Mouse (Mus musculus) kidney, adult 2 months (tissue): ENCODE results near the gene BC037034. TPM values are rescaled to one million over a fixed set of nuclear protein-coding genes. Genes with fewer than 3 reads are reported as not detected.
A peak's percentile ranks its signal among the peaks of the same experiment; 100 is the strongest.

Experiments
- DNase-seq: peaks from one replicate; pipeline ENCODE4 v3.0.0; 2021
- H3K27ac ChIP-seq: fragments of 200-500 bp; 2 replicates; pipeline ENCODE4 v1.5.1; 2012; ENCODE audit warnings: low read depth, low read length, control low read depth, inconsistent platforms; ENCODE audit not compliant: insufficient read depth
- H3K27me3 ChIP-seq: fragments of 200-500 bp; replicated peaks from 2 replicates; pipeline ENCODE4 v1.6.1; 2012; ENCODE audit warnings: mild to moderate bottlenecking, moderate library complexity, low read length, inconsistent platforms; ENCODE audit not compliant: control insufficient read depth, insufficient read depth
- H3K36me3 ChIP-seq: fragments of 200-500 bp; 2 replicates; pipeline ENCODE4 v1.6.1; 2012; ENCODE audit warnings: mild to moderate bottlenecking, moderate library complexity, low read length, inconsistent platforms; ENCODE audit not compliant: control insufficient read depth, insufficient read depth
- H3K4me1 ChIP-seq: fragments of 200-500 bp; 2 replicates; pipeline ENCODE4 v1.6.1; 2011; ENCODE audit warnings: low read length; ENCODE audit not compliant: control insufficient read depth, insufficient read depth
- H3K4me3 ChIP-seq: fragments of 200-500 bp; 2 replicates; pipeline ENCODE4 v1.5.1; 2011; ENCODE audit warnings: mild to moderate bottlenecking, low read depth, low read length, control low read depth; ENCODE audit not compliant: insufficient read depth
- CTCF ChIP-seq: fragments of 200-500 bp; conservative IDR thresholded peaks from 2 replicates; pipeline ENCODE4 v1.5.1; 2011; ENCODE audit warnings: low read depth, mild to moderate bottlenecking, control low read depth, low read length, moderate library complexity, mixed read lengths; ENCODE audit not compliant: insufficient read depth, insufficient read length
- POLR2A ChIP-seq: fragments of 200-500 bp; IDR thresholded peaks from one replicate; pipeline ENCODE4 v1.6.1; 2011; ENCODE audit warnings: low read depth, low read length, control low read depth
- WGBS: fragments of 180-500 bp; shearing (Covaris S2); methylation state at CpG from one replicate; pipeline ENCODE4 v1.1.7; 2018; 5-methylcytosine and 5-hydroxymethylcytosine counted together
- polyA plus RNA-seq: library from polyadenylated mRNA; depleted of rRNA; stranded (reverse); fragments of >200 nt; gene quantifications from 2 replicates; pipeline ENCODE4 v1.2.3, GENCODE M21; 2012

The BC037034 gene
- polyA plus RNA-seq, 1 experiment, result 28.5 TPM

- Histone ChIP-seq H3K4me3 (no peak overlapping the region), H3K4me1 (no peaks in the 10 kb centered on the region; the same call in 1 of the 2 replicates), H3K27ac (peak overlapping the region; percentile 50), H3K27me3 (no peaks in the 10 kb centered on the region), H3K36me3 (no peaks in the 10 kb centered on the region)
- peak; percentile 19 for DNase-seq
- WGBS, result 39% methylated on average over 2 of the region's 2 CpGs
- TF ChIP-seq POLR2A (no peak), CTCF (no peak)
Observed at GRCm38 (mm10) chr5:138233778-138234177, 30.1 kb downstream of the BC037034 start.

- no peak for DNase-seq
Observed at GRCm38 (mm10) chr5:138229511-138229910, 34.3 kb downstream of the BC037034 start.

GRCm38 (mm10) chr5:138228026-138228425 is 35.8 kb downstream of the BC037034 start:
- Histone ChIP-seq H3K4me3 (no peak overlapping the region), H3K36me3 (no peaks in the 10 kb centered on the region), H3K27me3 (no peaks in the 10 kb centered on the region), H3K27ac (no peak overlapping the region), H3K4me1 (no peaks in the 10 kb centered on the region)
- DNase-seq, result peak; percentile 60
- WGBS, result 53% methylated on average over 3 of the region's 3 CpGs
- TF ChIP-seq CTCF (peak; percentile 61), POLR2A (no peak)

More at GRCm38 (mm10) chr5:138229511-138229910, 34.3 kb downstream of the BC037034 start:
- 74% methylated on average over 3 of the region's 3 CpGs for WGBS
- no peak overlapping the region for H3K27ac ChIP-seq
- H3K4me3 ChIP-seq, result no peak overlapping the region
- TF ChIP-seq CTCF (no peak), POLR2A (no peak)
- H3K4me1 ChIP-seq, result no peaks in the 10 kb centered on the region; the same call in 1 of the 2 replicates
- no peaks in the 10 kb centered on the region for H3K36me3 ChIP-seq
- no peaks in the 10 kb centered on the region for H3K27me3 ChIP-seq

GRCm38 (mm10) chr5:138227367-138227766 is 36.5 kb downstream of the BC037034 start:
- 69% methylated on average over 2 of the region's 2 CpGs for WGBS

GRCm38 (mm10) chr5:138226491-138226890 is 37.3 kb downstream of the BC037034 start:
- H3K27me3 ChIP-seq, result no peaks in the 10 kb centered on the region
- no peaks in the 10 kb centered on the region for H3K36me3 ChIP-seq
- H3K4me3 ChIP-seq, result no peak overlapping the region
- TF ChIP-seq CTCF (no peak), POLR2A (no peak)
- H3K4me1 ChIP-seq, result no peaks in the 10 kb centered on the region
- H3K27ac ChIP-seq, result no peak overlapping the region
- no peak for DNase-seq
- 81% methylated on average over 4 of the region's 4 CpGs for WGBS

More at GRCm38 (mm10) chr5:138227367-138227766, 36.5 kb downstream of the BC037034 start:
- DNase-seq, result peak; percentile 25
- Histone ChIP-seq H3K36me3 (no peaks in the 10 kb centered on the region), H3K4me1 (no peaks in the 10 kb centered on the region), H3K27ac (no peak overlapping the region), H3K4me3 (no peak overlapping the region), H3K27me3 (no peaks in the 10 kb centered on the region)
- TF ChIP-seq POLR2A, result no peak

GRCm38 (mm10) chr5:138225700-138226099 is 38.1 kb downstream of the BC037034 start, which contains the start of gene Nxpe5:
Gene Nxpe5, plus strand, starts transcription at chr5:138225898.
- Histone ChIP-seq H3K27ac (no peak within 1 kb of the TSS), H3K36me3 (no peaks in the 10 kb centered on the region), H3K27me3 (no peaks in the 10 kb centered on the region), H3K4me3 (no peak within 1 kb of the TSS), H3K4me1 (no peaks in the 10 kb centered on the region)
- TF ChIP-seq POLR2A, result no peak
- TF ChIP-seq CTCF, result no peak
- no peak for DNase-seq
- WGBS, result 66% methylated on average over 2 of the region's 2 CpGs

- H3K27ac ChIP-seq, result no peak overlapping the region
- no peaks in the 10 kb centered on the region for H3K27me3 ChIP-seq
- H3K36me3 ChIP-seq, result no peaks in the 10 kb centered on the region
- H3K4me1 ChIP-seq, result 0 out of 2 replicates have a peak, but pooled peaks cover 3% of the 10 kb centered on the region
- no peak overlapping the region for H3K4me3 ChIP-seq
- TF ChIP-seq CTCF, result no peak
- TF ChIP-seq POLR2A, result no peak
- 53% methylated on average over 3 of the region's 3 CpGs for WGBS
- no peak for DNase-seq
Observed at GRCm38 (mm10) chr5:138223287-138223686, 40.5 kb downstream of the BC037034 start.

- 12% methylated on average over 4 of the region's 4 CpGs for WGBS
- peak; percentile 92 for TF ChIP-seq CTCF
- no peak for TF ChIP-seq POLR2A
- no peaks in the 10 kb centered on the region for H3K36me3 ChIP-seq
- no peaks in the 10 kb centered on the region for H3K27me3 ChIP-seq
- no peak overlapping the region for H3K27ac ChIP-seq
- H3K4me1 ChIP-seq, result 0 out of 2 replicates have a peak, but pooled peaks cover 3% of the 10 kb centered on the region
- H3K4me3 ChIP-seq, result no peak overlapping the region
- peak; percentile 94 for DNase-seq
Observed at GRCm38 (mm10) chr5:138222111-138222510, 41.7 kb downstream of the BC037034 start.
